Mouse (Mus musculus) CH12.LX (cell line): Measurements from ENCODE around the gene Klhl3. TPM values are rescaled to one million over a fixed set of nuclear protein-coding genes. Genes with fewer than 3 reads are reported as not detected.

Experiments used
- DNase-seq: peaks from one replicate; pipeline ENCODE4 v3.0.0-alpha.2; 2013; ENCODE audit errors: extremely low read depth
- H3K27ac ChIP-seq: 2 replicates; pipeline ENCODE4 v1.5.1; 2012; ENCODE audit warnings: low read depth, mild to moderate bottlenecking, control low read depth, moderate library complexity; ENCODE audit not compliant: insufficient read depth
- H3K27me3 ChIP-seq: replicated peaks from 2 replicates; pipeline ENCODE3; 2012; ENCODE audit warnings: inconsistent platforms
- H3K36me3 ChIP-seq, 2 experiments: replicated peaks in 1 of 2; 2 replicates each; pipeline versions ENCODE3 to v1.6.1; 2012; ENCODE audit warnings: inconsistent platforms in 1 of 2, low read length in 1 of 2, mild to moderate bottlenecking in 1 of 2, mixed read lengths in 1 of 2, moderate library complexity in 1 of 2; ENCODE audit not compliant: control insufficient read depth in 1 of 2, insufficient read depth in 1 of 2
- H3K4me1 ChIP-seq, 2 experiments: 2 replicates each; pipeline ENCODE4 v1.6.1; 2012; ENCODE audit warnings: inconsistent platforms in 1 of 2, moderate library complexity in 1 of 2; ENCODE audit not compliant: insufficient read depth in 2 of 2, control insufficient read depth in 1 of 2
- H3K4me2 ChIP-seq: 2 replicates; pipeline ENCODE4 v1.6.1; 2012; ENCODE audit warnings: low read depth, mild to moderate bottlenecking, control low read depth; ENCODE audit not compliant: poor library complexity, insufficient read depth, severe bottlenecking
- H3K4me3 ChIP-seq, 3 experiments: fragments of 150-350 bp in 1 of 3; sonication (generic) in 1 of 3; replicated peaks in 1 of 3; 2 replicates each; pipeline versions ENCODE3 to v1.5.1; 2011 to 2012; ENCODE audit warnings: low read depth in 2 of 3, low read length in 2 of 3, mild to moderate bottlenecking in 2 of 3, moderate library complexity in 2 of 3, control low read depth in 1 of 3, improper control_type of control experiment in 1 of 3, inconsistent platforms in 1 of 3, mixed read lengths in 1 of 3; ENCODE audit not compliant: poor library complexity in 1 of 3
- H3K79me2 ChIP-seq: replicated peaks from 2 replicates; pipeline ENCODE4 v1.6.1; 2012; ENCODE audit warnings: mild to moderate bottlenecking, moderate library complexity; ENCODE audit not compliant: control insufficient read depth, poor library complexity, insufficient read depth, severe bottlenecking; ENCODE audit errors: extremely low read depth
- H3K9ac ChIP-seq: 2 replicates; pipeline ENCODE4 v1.6.1; 2012; ENCODE audit warnings: low read depth, mild to moderate bottlenecking, control low read depth, moderate library complexity; ENCODE audit not compliant: insufficient read depth
- H3K9me3 ChIP-seq: replicated peaks from 2 replicates; pipeline ENCODE3; 2012; ENCODE audit warnings: low read length, inconsistent platforms, mixed read lengths
- BHLHE40 ChIP-seq: IDR thresholded peaks from 2 replicates; pipeline ENCODE4 v1.6.1; 2011; ENCODE audit warnings: mild to moderate bottlenecking, low read depth, low read length, improper control_type of control experiment
- CHD1 ChIP-seq: IDR thresholded peaks from 2 replicates; pipeline ENCODE4 v1.6.1; 2012; ENCODE audit warnings: low read depth, low read length, improper control_type of control experiment, inconsistent platforms
- CHD2 ChIP-seq: IDR thresholded peaks from 2 replicates; pipeline ENCODE4 v1.6.1; 2011; ENCODE audit warnings: low read length, improper control_type of control experiment
- EP300 ChIP-seq: IDR thresholded peaks from 2 replicates; pipeline ENCODE4 v1.6.1; 2011; ENCODE audit warnings: low read length, improper control_type of control experiment
- HCFC1 ChIP-seq: IDR thresholded peaks from 2 replicates; pipeline ENCODE4 v1.6.1; 2012; ENCODE audit warnings: low read depth, mild to moderate bottlenecking, inconsistent platforms, low read length, improper control_type of control experiment
- IRF4 ChIP-seq: IDR thresholded peaks from 2 replicates; pipeline ENCODE4 v1.6.1; 2014; ENCODE audit warnings: low read depth, mild to moderate bottlenecking, inconsistent platforms, low read length, improper control_type of control experiment
- JUN ChIP-seq: IDR thresholded peaks from 2 replicates; pipeline ENCODE4 v1.6.1; 2011; ENCODE audit warnings: low read depth, mild to moderate bottlenecking, low read length, improper control_type of control experiment, moderate library complexity; ENCODE audit not compliant: insufficient read depth
- MAFK ChIP-seq: IDR thresholded peaks from 2 replicates; pipeline ENCODE4 v1.6.1; 2011; ENCODE audit warnings: low read length, improper control_type of control experiment; ENCODE audit not compliant: insufficient replicate concordance
- MEF2A ChIP-seq: IDR thresholded peaks from 2 replicates; pipeline ENCODE4 v1.6.1; 2014; ENCODE audit warnings: low read depth, mild to moderate bottlenecking, inconsistent platforms, low read length, improper control_type of control experiment, borderline replicate concordance
- NRF1 ChIP-seq: IDR thresholded peaks from 2 replicates; pipeline ENCODE4 v1.6.1; 2014; ENCODE audit warnings: low read depth, mild to moderate bottlenecking, inconsistent platforms, low read length, improper control_type of control experiment, moderate library complexity
- PAX5 ChIP-seq: IDR thresholded peaks from 2 replicates; pipeline ENCODE4 v1.6.1; 2012; ENCODE audit warnings: low read length, inconsistent platforms, mixed read lengths
- POLR2A ChIP-seq: IDR thresholded peaks from 2 replicates; pipeline ENCODE4 v1.6.1; 2011; ENCODE audit warnings: low read depth, mild to moderate bottlenecking, improper control_type of control experiment, low read length
- RAD21 ChIP-seq: IDR thresholded peaks from 2 replicates; pipeline ENCODE4 v1.6.1; 2011; ENCODE audit warnings: low read depth, mild to moderate bottlenecking, low read length, improper control_type of control experiment, moderate library complexity
- TCF12 ChIP-seq: IDR thresholded peaks from 2 replicates; pipeline ENCODE4 v1.6.1; 2014; ENCODE audit warnings: low read depth, mild to moderate bottlenecking, inconsistent platforms, low read length, improper control_type of control experiment
- ZKSCAN1 ChIP-seq: IDR thresholded peaks from 2 replicates; pipeline ENCODE4 v1.6.1; 2012; ENCODE audit warnings: low read depth, inconsistent platforms, low read length, improper control_type of control experiment, borderline replicate concordance
- ZMIZ1 ChIP-seq: IDR thresholded peaks from 2 replicates; pipeline ENCODE4 v1.6.1; 2012; ENCODE audit warnings: low read depth, mild to moderate bottlenecking, inconsistent platforms, low read length, improper control_type of control experiment
- dilution Hi-C: fragments of 300-500 bp; cut with MboI; formaldehyde crosslinking; loops from 2 replicates; pipeline ENCODE4 v1.14.3; 2020; ENCODE audit warnings: low sequenced_read_pairs; ENCODE audit not compliant: extremely low pct_unique_long_range_greater_than_20kb, extremely low pct_ligation_motif_present
- in situ Hi-C: fragments of 300-500 bp; cut with MboI; formaldehyde crosslinking; loops from 3 replicates; pipeline ENCODE4 v1.14.3; 2019; ENCODE audit warnings: low sequenced_read_pairs, low pct_ligation_motif_present, low pct_unique_long_range_greater_than_20kb, mixed read lengths
- polyA plus RNA-seq: library from polyadenylated mRNA; unstranded; fragments of >175 nt; gene quantifications from 2 replicates; pipeline ENCODE4 v1.2.1, GENCODE M21; 2012; ENCODE audit warnings: low read depth; ENCODE audit not compliant: insufficient read length
- total RNA-seq, 2 experiments: library from RNA; depleted of rRNA; stranded (reverse); fragments of 300-350 nt in 1 of 2; fragments of >200 nt in 1 of 2; gene quantifications; 2 replicates each; pipeline ENCODE4 v1.2.3; 2012 to 2014

Gene Klhl3
- total and polyA plus RNA-seq, 3 experiments = not detected

- dilution Hi-C loops (no loop called here), in situ Hi-C loops (no loop called here)
- H3K36me3 ChIP-seq = no peaks in the 10 kb centered on the region
- no peak for TF ChIP-seq NRF1
- TF ChIP-seq HCFC1 = no peak
- TF ChIP-seq BHLHE40 = no peak
- no peak for TF ChIP-seq ZKSCAN1
- no peak for TF ChIP-seq CHD2
- no peak for TF ChIP-seq MEF2A
- TF ChIP-seq PAX5 = no peak
- no peak for TF ChIP-seq JUN
- no peak for TF ChIP-seq IRF4
- no peak for TF ChIP-seq RAD21
- H3K9me3 ChIP-seq = no peaks in the 10 kb centered on the region
- no peaks in the 10 kb centered on the region for H3K79me2 ChIP-seq
- peaks cover 0 to 18% of the 10 kb centered on the region in 2 experiments; a peak in 2 of 4 replicates for H3K4me1 ChIP-seq
- H3K9ac ChIP-seq = no peak overlapping the region
- peaks cover 6% of the 10 kb centered on the region for H3K27me3 ChIP-seq
- no peak overlapping the region for H3K27ac ChIP-seq
- H3K4me3 ChIP-seq = no peak overlapping the region
- no peak overlapping the region for H3K4me2 ChIP-seq
- no peak for DNase-seq
These were observed 3.4 kb upstream of the Klhl3 start for GRCm38 (mm10) chr13:58116801-58117200.

- H3K9me3 ChIP-seq = no peaks in the 10 kb centered on the region
- no peak overlapping the region for H3K9ac ChIP-seq
- H3K27me3 ChIP-seq = peaks cover 6% of the 10 kb centered on the region
- H3K4me1 ChIP-seq = peaks cover 0 to 18% of the 10 kb centered on the region in 2 experiments; a peak in 2 of 4 replicates
- H3K79me2 ChIP-seq = no peaks in the 10 kb centered on the region
- no peak overlapping the region for H3K27ac ChIP-seq
- in situ Hi-C loops (no loop called here), dilution Hi-C loops (no loop called here)
- H3K4me3 ChIP-seq = no peak overlapping the region
- H3K4me2 ChIP-seq = no peak overlapping the region
- H3K36me3 ChIP-seq = no peaks in the 10 kb centered on the region
- DNase-seq = no peak
- TF ChIP-seq MEF2A = no peak
- TF ChIP-seq TCF12 = no peak
- TF ChIP-seq EP300 = no peak
- no peak for TF ChIP-seq POLR2A
- TF ChIP-seq MAFK = no peak
- no peak for TF ChIP-seq CHD1
- TF ChIP-seq RAD21 = no peak
- no peak for TF ChIP-seq ZMIZ1
- no peak for TF ChIP-seq ZKSCAN1
- no peak for TF ChIP-seq JUN
- TF ChIP-seq, all 38 proteins: peak for 0
These were observed 1.8 kb upstream of the Klhl3 start for GRCm38 (mm10) chr13:58115227-58115626.
